Mouse (Mus musculus) olfactory bulb, adult 2 months (tissue): ENCODE results near the gene Cd38. TPM values are rescaled to one million over a fixed set of nuclear protein-coding genes. Genes with fewer than 3 reads are reported as not detected.
"Not testable (repeated sequence)": the region's sequence is repeated elsewhere in the genome, so short reads cannot be mapped to it uniquely, and the experiment has no call there.

Experiments used
- H3K27ac ChIP-seq: fragments of 200-500 bp; 2 replicates; pipeline ENCODE4 v1.5.1; 2012; ENCODE audit warnings: low read depth, low read length; ENCODE audit not compliant: insufficient read depth
- H3K4me1 ChIP-seq: fragments of 200-500 bp; 2 replicates; pipeline ENCODE4 v1.6.1; 2012; ENCODE audit warnings: low read length; ENCODE audit not compliant: control insufficient read depth, insufficient read depth
- H3K4me3 ChIP-seq: fragments of 200-500 bp; 2 replicates; pipeline ENCODE4 v1.5.1; 2012; ENCODE audit warnings: mild to moderate bottlenecking, low read depth, low read length, moderate library complexity; ENCODE audit not compliant: insufficient read depth
- CTCF ChIP-seq: fragments of 200-500 bp; IDR thresholded peaks from 2 replicates; pipeline ENCODE4 v1.5.1; 2012; ENCODE audit warnings: low read depth, mild to moderate bottlenecking, low read length, moderate library complexity; ENCODE audit not compliant: insufficient read depth
- POLR2A ChIP-seq: fragments of 200-500 bp; IDR thresholded peaks from 2 replicates; pipeline ENCODE4 v1.6.1; 2012; ENCODE audit warnings: mild to moderate bottlenecking, low read depth, low read length, moderate library complexity; ENCODE audit not compliant: insufficient read depth
- WGBS: fragments of 180-500 bp; shearing (Covaris S2); methylation state at CpG from one replicate; pipeline ENCODE4 v1.1.7; 2018; 5-methylcytosine and 5-hydroxymethylcytosine counted together
- polyA plus RNA-seq: library from polyadenylated mRNA; stranded (reverse); fragments of >200 nt; gene quantifications from 2 replicates; pipeline ENCODE4 v1.2.4, GENCODE M21; 2012; ENCODE audit warnings: low replicate concordance; ENCODE audit not compliant: missing spikeins, insufficient read depth, insufficient read length

Gene Cd38
- polyA plus RNA-seq, 1 experiment: not detected

GRCm38 (mm10) chr5:43909213-43909612 is 40.9 kb downstream of the Cd38 start:
- Histone ChIP-seq H3K27ac (no peak overlapping the region), H3K4me1 (no peaks in the 10 kb centered on the region), H3K4me3 (no peak overlapping the region)
- TF ChIP-seq POLR2A: no peak
- no peak for TF ChIP-seq CTCF
- 78% methylated on average over 9 of the region's 9 CpGs for WGBS

- TF ChIP-seq POLR2A (no peak), CTCF (no peak)
- Histone ChIP-seq H3K27ac (no peak overlapping the region), H3K4me1 (no peaks in the 10 kb centered on the region), H3K4me3 (no peak overlapping the region)
- WGBS: 95% methylated on average over 6 of the region's 6 CpGs
These were observed 41.7 kb downstream of the Cd38 start for GRCm38 (mm10) chr5:43910006-43910405.

- not testable (repeated sequence) for H3K4me3 ChIP-seq, H3K27ac ChIP-seq, H3K4me1 ChIP-seq
- WGBS: 96% methylated on average over 4 of the region's 4 CpGs
These were observed 44.5 kb downstream of the Cd38 start, which contains the start of gene Gm7879 for GRCm38 (mm10) chr5:43912844-43913243. Gene Gm7879, plus strand, starts transcription at chr5:43913144.

DNA sequence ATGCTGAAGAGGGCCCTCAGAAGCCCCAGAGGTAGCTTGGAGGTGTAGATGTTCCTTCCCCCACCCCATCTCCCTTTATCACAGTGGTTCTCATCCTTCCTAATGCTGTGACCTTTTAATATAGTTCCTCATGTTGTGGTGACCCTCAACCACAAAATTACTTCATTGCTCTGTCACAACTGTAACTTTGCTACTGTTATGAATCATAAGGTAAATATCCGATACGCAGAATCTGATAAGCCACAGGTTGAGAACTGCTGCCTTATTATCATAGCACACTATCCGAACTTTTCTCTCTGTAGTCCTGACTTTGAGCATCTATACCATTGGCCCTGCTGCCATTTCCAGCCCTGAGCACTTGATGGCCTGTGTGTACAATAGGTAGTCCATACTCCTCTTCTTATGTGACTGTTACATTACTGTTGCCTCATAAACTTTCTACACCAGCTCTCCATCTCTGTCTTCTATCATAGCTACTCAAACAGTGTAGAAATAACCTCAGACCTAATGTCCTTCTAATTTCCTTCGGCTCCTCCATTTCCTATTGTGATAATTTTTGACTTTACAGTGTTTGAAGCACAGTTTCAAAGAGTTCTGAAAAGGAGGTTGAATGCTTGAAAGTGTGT is 47.0 kb downstream of the Cd38 start:
- no peaks in the 10 kb centered on the region for H3K4me1 ChIP-seq
- WGBS: 95% methylated on average over 4 of the region's 4 CpGs
- TF ChIP-seq CTCF: no peak
- no peak overlapping the region for H3K27ac ChIP-seq
- no peak overlapping the region for H3K4me3 ChIP-seq

GRCm38 (mm10) chr5:43921877-43922276 is 53.5 kb downstream of the Cd38 start:
- TF ChIP-seq POLR2A (no peak), CTCF (no peak)
- no peaks in the 10 kb centered on the region for H3K4me1 ChIP-seq
- H3K27ac ChIP-seq: no peak overlapping the region
- H3K4me3 ChIP-seq: no peak overlapping the region
- 91% methylated on average over 11 of the region's 11 CpGs for WGBS

DNA sequence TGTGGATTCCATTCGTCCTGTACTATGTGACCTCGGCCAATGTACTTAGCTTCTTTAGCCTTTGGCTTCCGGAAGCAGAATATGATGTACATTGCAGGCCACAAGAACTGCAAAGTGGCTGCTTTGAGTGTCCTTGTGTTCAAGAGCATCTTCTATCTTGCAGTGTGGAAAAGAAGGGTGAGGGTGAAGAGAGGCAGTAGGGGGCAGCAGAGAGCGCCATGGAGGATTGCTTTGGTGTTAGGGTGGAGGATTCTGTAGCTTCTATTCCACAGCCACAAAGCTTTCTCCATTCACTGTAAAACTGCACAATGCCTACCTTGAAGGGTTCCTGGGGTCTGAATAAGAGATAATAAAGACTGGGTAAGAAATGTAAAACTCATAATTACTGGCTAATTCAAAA is 55.6 kb downstream of the Cd38 start:
- H3K4me3 ChIP-seq: no peak overlapping the region
- 41% methylated on average over 4 of the region's 4 CpGs for WGBS
- TF ChIP-seq POLR2A: no peak
- no peaks in the 10 kb centered on the region for H3K4me1 ChIP-seq
- H3K27ac ChIP-seq: no peak overlapping the region

DNA sequence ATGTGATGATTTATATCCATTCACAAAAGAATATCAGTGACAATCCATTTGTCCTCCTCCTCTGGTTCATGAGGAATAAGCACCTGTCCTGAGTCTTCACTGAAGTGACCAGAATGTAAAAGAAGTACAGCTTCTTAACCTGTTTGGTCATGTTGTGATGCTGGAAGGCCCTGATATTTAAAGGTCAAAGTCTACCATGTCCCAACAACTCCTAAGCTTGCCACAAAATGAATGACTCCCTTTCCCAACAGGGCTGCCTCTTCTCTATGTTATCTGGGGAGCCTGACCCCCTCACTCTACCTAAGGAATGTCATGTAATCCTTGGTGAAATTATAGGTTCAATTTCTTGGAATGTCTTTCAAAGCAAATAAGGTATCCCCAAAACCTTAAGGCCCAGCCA is 59.4 kb downstream of the Cd38 start:
- H3K4me1 ChIP-seq: no peaks in the 10 kb centered on the region
- H3K27ac ChIP-seq: no peak overlapping the region
- H3K4me3 ChIP-seq: no peak overlapping the region
- TF ChIP-seq POLR2A: no peak
- TF ChIP-seq CTCF: no peak

GRCm38 (mm10) chr5:43933269-43933668 is 64.9 kb downstream of the Cd38 start:
- no peaks in the 10 kb centered on the region for H3K4me1 ChIP-seq
- no peak overlapping the region for H3K27ac ChIP-seq
- no peak overlapping the region for H3K4me3 ChIP-seq
- TF ChIP-seq POLR2A (no peak), CTCF (no peak)
- WGBS: 34% methylated on average over 2 of the region's 2 CpGs

DNA sequence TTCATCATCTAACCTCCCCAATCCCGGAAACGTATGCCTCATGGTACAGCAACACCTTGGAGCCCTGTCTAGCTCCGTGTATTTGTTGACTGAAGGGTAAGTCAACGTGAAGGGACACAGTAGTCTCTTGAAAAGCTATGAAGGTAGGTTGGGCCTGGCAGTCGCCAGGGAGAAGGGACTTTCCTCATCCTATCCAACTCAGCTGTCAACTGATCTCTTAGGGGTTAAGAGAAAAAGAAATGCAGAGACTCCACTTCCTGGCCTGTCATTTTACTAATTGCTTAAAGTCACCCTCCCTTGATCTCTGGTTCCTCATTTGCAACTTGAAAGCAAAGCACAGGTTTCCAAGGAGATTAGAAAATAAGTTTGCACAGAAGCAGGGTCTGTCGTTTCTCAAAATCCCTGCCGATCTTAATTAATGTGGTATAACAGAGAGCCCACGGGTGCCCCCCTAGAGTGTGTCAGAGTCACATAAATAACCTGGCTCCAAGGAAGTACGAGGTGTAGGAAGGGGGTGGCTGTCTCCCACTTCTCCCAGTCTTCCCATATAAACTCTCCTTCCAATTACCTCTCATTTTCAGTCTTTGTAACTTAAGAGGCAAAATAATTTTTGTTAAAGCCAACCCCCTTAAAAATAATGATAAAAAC is 79.1 kb downstream of the Cd38 start:
- 49% methylated on average over 9 of the region's 9 CpGs for WGBS

More for the DNA sequence above, 79.1 kb downstream of the Cd38 start:
- Histone ChIP-seq H3K4me3 (no peak overlapping the region), H3K4me1 (peaks cover 9% of the 10 kb centered on the region), H3K27ac (no peak overlapping the region)
- TF ChIP-seq CTCF: no peak
- no peak for TF ChIP-seq POLR2A
